Mouse (Mus musculus) heart, postnatal 0 days (tissue): ENCODE measurements at regions not wholly inside any gene's neighbourhood (a gene's known extent, or its start where the extent isn't known, plus 50 kb on each side); places are given as distances from the start of the nearest gene placed in this dataset.

Experiments used
- ATAC-seq: fragments of 200-750 bp; cut with Nextera tagmentation; 2 replicates; pipeline ENCODE4 v1.8.0; 2017; ENCODE audit warnings: low read depth, moderate number of reproducible peaks, moderate library complexity; ENCODE audit not compliant: insufficient read depth
- DNase-seq: peaks from one replicate; pipeline ENCODE4 v3.0.0-alpha.2; 2016; ENCODE audit warnings: low spot score
- H3K27ac ChIP-seq: fragments of 300-500 bp; sonication (generic); 2 replicates; pipeline ENCODE4 v1.5.1; 2014; ENCODE audit warnings: low read depth, mild to moderate bottlenecking
- H3K27me3 ChIP-seq: fragments of 300-500 bp; sonication (generic); 2 replicates; pipeline ENCODE4 v1.6.1; 2014; ENCODE audit warnings: low read length, mixed read lengths; ENCODE audit not compliant: control insufficient read depth, insufficient read depth
- H3K36me3 ChIP-seq: fragments of 300-500 bp; sonication (generic); replicated peaks from 2 replicates; pipeline ENCODE4 v1.6.1; 2014; ENCODE audit warnings: low read length, mixed read lengths; ENCODE audit not compliant: control insufficient read depth, insufficient read depth
- H3K4me1 ChIP-seq: fragments of 300-500 bp; sonication (generic); 2 replicates; pipeline ENCODE4 v1.6.1; 2014; ENCODE audit warnings: antibody characterized with exemption; ENCODE audit not compliant: control insufficient read depth, insufficient read depth
- H3K4me2 ChIP-seq: fragments of 300-500 bp; sonication (generic); 2 replicates; pipeline ENCODE4 v1.6.1; 2014; ENCODE audit warnings: low read depth, mild to moderate bottlenecking, low read length, moderate library complexity
- H3K4me3 ChIP-seq: fragments of 300-500 bp; sonication (generic); 2 replicates; pipeline ENCODE4 v1.5.1; 2014; ENCODE audit warnings: low read depth, low read length
- H3K9ac ChIP-seq: fragments of 300-500 bp; sonication (generic); replicated peaks from 2 replicates; pipeline ENCODE4 v1.6.1; 2014; ENCODE audit warnings: low read depth, low read length, mixed read lengths
- H3K9me3 ChIP-seq: fragments of 300-500 bp; sonication (generic); replicated peaks from 2 replicates; pipeline ENCODE4 v1.6.1; 2016; ENCODE audit warnings: low read length; ENCODE audit not compliant: control insufficient read depth
- CTCF ChIP-seq: IDR thresholded peaks from 2 replicates; pipeline ENCODE4 v1.5.1; 2016; ENCODE audit warnings: antibody characterized with exemption, control low read depth, low read depth
- EP300 ChIP-seq: IDR thresholded peaks from 2 replicates; pipeline ENCODE4 v1.6.1; 2016; ENCODE audit warnings: antibody characterized with exemption, low read depth
- WGBS: fragments of 180-500 bp; shearing (Covaris S2); extraction: QIAGEN DNeasy Blood & Tissue Kit; methylation state at CpG from one replicate; pipeline ENCODE4 v1.1.7; 2014; 5-methylcytosine and 5-hydroxymethylcytosine counted together

DNA sequence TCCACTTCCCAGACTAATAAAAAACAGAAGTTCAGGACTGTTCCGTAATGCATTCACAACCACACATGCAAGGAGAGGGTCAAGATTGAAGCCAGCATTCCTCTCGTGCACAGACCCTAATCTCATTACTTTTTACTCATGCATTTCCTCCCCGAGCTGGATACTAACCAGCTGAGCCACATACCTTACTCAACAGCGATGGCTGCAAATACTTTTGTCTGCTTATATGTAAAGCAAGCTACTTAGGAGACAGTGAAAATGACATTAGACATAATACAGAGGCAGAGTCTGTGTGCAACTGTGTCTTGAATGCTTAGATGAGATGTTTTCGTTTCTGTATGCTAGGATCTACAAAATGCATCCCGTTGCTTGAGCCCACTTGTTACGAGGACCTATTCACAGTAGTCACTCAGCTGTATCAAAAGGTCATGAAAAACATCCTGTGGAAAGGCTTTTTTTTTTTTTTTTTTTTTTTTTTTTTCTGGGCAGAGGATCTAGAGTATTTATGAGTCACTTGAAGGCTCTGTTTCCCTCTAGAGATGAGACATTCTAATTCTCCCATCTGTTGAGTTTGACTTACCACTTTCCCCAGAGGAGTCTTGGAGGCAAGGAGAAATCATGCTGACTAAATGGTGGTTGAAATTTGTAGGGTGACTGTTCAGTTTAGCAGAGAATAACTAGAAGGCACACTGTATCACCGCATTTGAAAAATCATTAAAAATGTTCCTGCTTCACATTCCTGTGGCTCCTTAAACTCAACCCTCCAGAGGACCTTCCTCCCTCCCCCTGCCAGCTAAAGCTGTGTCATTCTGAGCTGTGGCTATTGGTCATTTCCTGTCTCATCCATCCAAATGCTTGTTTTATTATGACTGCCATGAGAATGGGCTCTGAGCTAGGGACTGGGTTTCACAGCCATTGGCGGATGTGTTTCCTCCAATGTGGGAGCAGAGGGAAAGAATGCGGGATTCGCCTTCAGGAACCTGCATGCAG, 1364.1 kb upstream of the A1bg start:
- no peak overlapping the region for H3K4me3 ChIP-seq
- H3K36me3 ChIP-seq = no peaks in the 10 kb centered on the region
- H3K9me3 ChIP-seq = no peaks in the 10 kb centered on the region
- WGBS = 48% methylated on average over 11 of the region's 11 CpGs
- ATAC-seq (peak; percentile 30; the same call in 1 of the 2 replicates), DNase-seq (no peak)
- peaks cover 12% of the 10 kb centered on the region for H3K4me1 ChIP-seq
- TF ChIP-seq CTCF (no peak), EP300 (no peak)
- H3K27me3 ChIP-seq = no peaks in the 10 kb centered on the region
- no peak overlapping the region for H3K9ac ChIP-seq
- H3K4me2 ChIP-seq = no peak overlapping the region
- 0 out of 2 replicates have a peak overlapping the region, but pooled peaks have one; percentile 11 for H3K27ac ChIP-seq

DNA sequence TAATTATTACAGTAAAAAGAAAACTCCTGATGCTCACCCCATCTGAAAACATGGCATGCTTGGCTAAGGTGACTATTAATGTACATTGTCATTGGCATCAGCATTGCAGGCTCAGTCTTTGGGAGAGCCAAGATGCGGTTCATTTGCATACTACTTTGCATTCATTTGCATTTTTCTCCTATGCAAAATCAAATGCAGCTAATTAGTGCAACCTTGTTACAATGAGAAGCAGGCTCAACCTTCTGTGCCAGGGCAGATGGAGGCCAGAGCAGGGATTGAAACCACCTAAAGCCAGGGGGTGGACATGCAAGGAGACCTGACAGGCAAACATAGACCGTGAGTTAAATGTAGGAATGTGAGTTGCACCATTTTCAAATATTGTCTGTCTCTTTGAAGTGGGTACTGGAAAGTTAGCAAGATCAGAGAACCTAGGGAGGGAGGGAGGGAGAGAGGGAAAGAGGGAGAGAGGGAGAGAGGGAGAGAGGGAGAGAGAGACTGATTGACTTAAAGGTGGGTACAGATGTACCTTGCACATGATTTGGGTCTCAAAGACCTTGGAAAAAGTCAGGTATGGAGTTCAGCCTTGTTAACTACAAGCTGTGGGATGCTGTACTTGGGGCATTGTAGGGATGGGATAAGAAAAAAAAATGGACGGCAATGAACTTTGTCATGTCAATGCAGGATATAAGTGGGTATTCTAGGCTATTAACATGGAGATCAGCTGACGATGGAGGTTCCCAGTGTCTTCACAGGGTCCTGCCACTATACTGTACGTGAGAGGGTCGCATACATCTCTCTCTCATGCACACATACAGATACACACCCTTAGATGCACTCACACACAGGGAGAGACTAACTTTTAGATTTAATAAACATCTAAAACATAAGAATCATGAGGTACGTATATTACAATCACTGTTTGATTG, 1362.1 kb upstream of the A1bg start:
- Histone ChIP-seq H3K27me3 (no peaks in the 10 kb centered on the region), H3K9me3 (no peaks in the 10 kb centered on the region), H3K4me3 (no peak overlapping the region), H3K36me3 (no peaks in the 10 kb centered on the region), H3K4me1 (peaks cover 12% of the 10 kb centered on the region), H3K27ac (no peak overlapping the region), H3K4me2 (no peak overlapping the region), H3K9ac (no peak overlapping the region)
- TF ChIP-seq EP300 (no peak), CTCF (no peak)
- DNase-seq (no peak), ATAC-seq (no peak)
- WGBS = 89% methylated on average over 7 of the region's 7 CpGs

DNA sequence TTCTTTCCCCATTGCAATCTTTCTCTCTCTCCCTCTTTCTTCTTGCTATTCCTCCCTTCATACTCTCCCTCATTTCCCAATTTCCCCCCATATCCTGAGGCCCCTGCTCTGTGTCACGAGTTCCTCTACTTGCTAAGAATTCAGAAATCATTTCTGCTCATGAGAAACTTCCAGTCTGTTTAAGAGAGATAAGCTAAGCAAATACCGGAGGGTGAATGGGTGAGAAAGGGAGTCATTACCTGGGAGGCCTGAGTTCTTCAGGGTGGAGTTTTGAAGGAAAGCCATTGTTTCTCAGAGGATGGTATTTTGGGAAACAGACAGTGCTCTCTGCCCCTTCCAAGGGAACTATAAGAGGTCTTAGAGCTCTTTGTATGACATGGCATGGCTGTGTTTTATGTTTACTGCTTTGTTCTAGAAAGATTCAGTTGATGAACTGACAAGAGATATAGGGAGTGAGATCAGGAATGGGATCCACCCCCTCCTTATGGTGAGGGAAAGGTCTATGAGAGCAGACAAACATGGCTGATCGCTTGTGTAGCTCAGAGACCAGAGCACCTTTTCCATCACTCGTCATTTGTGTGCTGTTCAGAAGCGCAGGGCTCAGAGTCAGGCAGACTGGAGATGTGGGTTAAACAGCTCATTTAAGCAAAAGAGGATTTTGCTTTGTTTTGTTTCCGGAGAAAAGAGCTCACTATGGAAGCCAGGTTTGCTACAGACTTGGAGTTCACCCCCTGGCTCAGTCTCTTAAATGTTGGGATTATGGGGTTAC, 1361.0 kb upstream of the A1bg start:
- no peak overlapping the region for H3K27ac ChIP-seq
- H3K9me3 ChIP-seq = no peaks in the 10 kb centered on the region
- ATAC-seq = no peak
- no peak overlapping the region for H3K4me2 ChIP-seq
- no peak overlapping the region for H3K4me3 ChIP-seq
- peaks cover 12% of the 10 kb centered on the region for H3K4me1 ChIP-seq
- no peak overlapping the region for H3K9ac ChIP-seq
- DNase-seq = no peak
- 69% methylated on average over 6 of the region's 6 CpGs for WGBS
- no peaks in the 10 kb centered on the region for H3K27me3 ChIP-seq
- TF ChIP-seq EP300 (no peak), CTCF (no peak)
- no peaks in the 10 kb centered on the region for H3K36me3 ChIP-seq

DNA sequence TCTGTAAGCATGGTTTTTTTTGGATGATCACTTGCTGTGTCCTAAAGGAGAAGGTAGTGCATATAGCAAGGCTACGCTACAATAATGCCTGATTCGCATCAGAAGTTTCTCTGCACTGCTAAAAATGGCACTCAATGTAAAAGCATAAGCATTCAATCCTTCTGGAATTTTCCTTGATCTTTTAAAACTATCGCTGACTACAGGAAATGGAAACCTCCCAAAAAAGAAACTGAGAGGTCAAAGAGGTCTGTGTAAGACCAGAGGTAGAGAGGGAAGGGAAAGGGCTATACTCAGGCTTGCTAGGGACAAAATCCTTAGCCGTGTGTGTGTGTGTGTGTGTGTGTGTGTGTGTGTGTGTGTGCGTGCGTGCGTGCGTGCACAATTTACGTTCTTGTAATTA, 1359.8 kb upstream of the A1bg start:
- no peak overlapping the region for H3K4me2 ChIP-seq

GRCm38 (mm10) chr15:62282116-62282515, 1359.3 kb upstream of the A1bg start:
- Histone ChIP-seq H3K9ac (no peak overlapping the region), H3K27ac (no peak overlapping the region), H3K9me3 (no peaks in the 10 kb centered on the region), H3K4me1 (peaks cover 8% of the 10 kb centered on the region), H3K4me3 (no peak overlapping the region), H3K27me3 (no peaks in the 10 kb centered on the region), H3K36me3 (no peaks in the 10 kb centered on the region), H3K4me2 (no peak overlapping the region)
- 61% methylated on average over 1 of the region's 1 CpGs for WGBS
- no peak for TF ChIP-seq CTCF
- no peak for TF ChIP-seq EP300
- DNase-seq = peak; percentile 37
- no peak for ATAC-seq

More for the DNA sequence above, 1359.8 kb upstream of the A1bg start:
- Histone ChIP-seq H3K27ac (no peak overlapping the region), H3K4me3 (no peak overlapping the region), H3K27me3 (no peaks in the 10 kb centered on the region), H3K9ac (no peak overlapping the region), H3K36me3 (no peaks in the 10 kb centered on the region), H3K9me3 (no peaks in the 10 kb centered on the region), H3K4me1 (peaks cover 12% of the 10 kb centered on the region)
- DNase-seq (no peak), ATAC-seq (no peak)
- 70% methylated on average over 9 of the region's 9 CpGs for WGBS
- TF ChIP-seq CTCF = no peak
